Mouse (Mus musculus) liver, adult 10 weeks (tissue): ENCODE results near the gene Fam163a. TPM values are rescaled to one million over a fixed set of nuclear protein-coding genes. Genes with fewer than 3 reads are reported as not detected.

Source experiments
- polyA plus RNA-seq: library from polyadenylated mRNA; stranded (reverse); fragments of 350-450 nt; fragmentation: Illumina TruSeq; extraction: RNeasy Lipid Tissue Mini Kit (QIAGEN cat#74804); gene quantifications from one replicate; pipeline ENCODE4 v1.2.3, GENCODE M21; 2014; ENCODE audit warnings: low read depth, low replicate concordance

The Fam163a gene
- polyA plus RNA-seq = not detected

GRCm38 (mm10) chr1:156204656-156205131 is at the start of gene Fam163a:
TSS of gene Fam163a (minus strand) at chr1:156205026.

DNA sequence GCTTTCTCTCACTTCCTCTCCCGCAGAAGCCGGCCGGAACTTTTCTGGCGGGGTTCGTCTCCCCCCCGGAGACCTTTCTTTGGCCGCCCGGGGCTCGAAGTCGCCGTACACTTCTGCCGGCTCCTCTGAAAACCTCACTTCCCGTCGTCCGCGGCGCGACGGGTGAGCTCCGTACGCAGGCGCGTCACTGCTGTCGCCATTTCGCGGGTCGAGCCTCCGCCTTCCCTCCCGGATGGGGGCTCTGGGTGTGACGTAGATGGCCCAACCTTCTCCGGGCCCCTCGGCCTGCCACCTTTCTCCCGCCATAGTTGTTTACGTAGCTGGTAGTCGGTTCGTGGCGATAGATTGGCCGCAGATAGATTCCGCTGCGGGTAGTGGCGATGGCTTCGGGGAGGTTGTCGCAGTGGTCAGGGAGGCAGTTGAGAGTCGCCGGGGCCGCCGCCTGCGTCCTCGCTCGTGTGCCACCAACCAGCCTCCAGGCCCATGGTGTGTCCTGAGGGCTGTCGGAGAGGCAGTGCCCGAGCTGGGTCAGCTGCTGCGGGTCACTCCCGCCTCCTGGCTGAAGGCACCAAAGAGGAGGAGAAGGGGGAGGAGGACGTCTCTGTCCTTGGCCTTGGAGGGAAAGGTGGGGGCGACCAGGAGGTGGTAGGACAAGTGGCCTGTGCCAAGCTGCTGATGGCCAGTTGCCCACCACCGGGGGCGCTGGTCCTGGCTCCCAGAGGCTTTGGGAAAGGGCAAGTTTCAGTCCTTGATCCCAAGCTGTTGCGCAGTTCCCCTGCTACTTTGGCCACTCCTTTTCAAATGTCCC is 168.7 kb downstream of the Fam163a start, which contains the start of gene Tor1aip1:
TSS of gene Tor1aip1 (minus strand) at position 551 of the 808 bp plus-strand sequence.

DNA sequence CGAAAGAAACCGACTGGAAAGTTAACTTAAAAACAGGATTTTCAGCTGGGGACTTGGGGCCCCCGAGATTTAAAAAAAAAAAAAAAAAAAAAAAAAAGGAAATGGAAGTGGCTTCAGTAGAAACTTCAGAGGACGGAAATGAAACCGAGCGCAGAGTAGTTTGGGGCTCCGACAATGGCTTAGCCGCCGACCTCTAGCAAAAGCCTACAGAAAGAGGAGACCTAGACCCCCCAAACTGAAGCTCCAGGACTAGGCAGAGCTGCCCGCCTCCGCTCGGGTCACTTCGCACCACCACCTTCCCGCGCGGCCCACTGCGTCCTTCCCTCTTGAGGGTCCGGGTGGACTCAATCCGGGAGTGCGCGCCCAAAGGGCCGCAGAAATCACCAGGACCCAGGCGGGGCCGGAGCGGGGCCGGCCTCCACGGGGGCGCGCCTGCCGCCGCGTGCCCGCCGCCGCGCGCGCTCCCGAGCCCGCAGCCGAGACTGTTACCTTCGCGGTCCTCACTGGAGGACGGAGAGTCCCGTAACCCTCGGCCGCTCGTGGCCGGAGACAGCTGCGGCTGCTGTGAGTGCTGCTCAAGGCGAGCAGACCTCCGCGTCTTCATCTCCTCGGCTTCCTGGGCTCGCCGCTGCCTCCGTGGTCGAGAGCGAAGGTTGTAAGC is 169.4 kb downstream of the Fam163a start, which contains the start of gene Tor1aip2:
TSS of gene Tor1aip2 (plus strand) at position 135 of the 661 bp plus-strand sequence.

Other genes with a start within 250 kb of the Fam163a start
- 8.6 TPM for gene Cep350, start 231.8 kb downstream of the Fam163a start, polyA plus RNA-seq
- 178 TPM for gene Tor1aip2, start 169.6 kb downstream of the Fam163a start, polyA plus RNA-seq
- 48.5 TPM for gene Tor1aip1, start 168.5 kb downstream of the Fam163a start, polyA plus RNA-seq
- not detected for gene Tdrd5, start 98.6 kb upstream of the Fam163a start, polyA plus RNA-seq
- not detected for gene Nphs2, start 105.7 kb upstream of the Fam163a start, polyA plus RNA-seq
- gene Gm2000, start 161.0 kb upstream of the Fam163a start, polyA plus RNA-seq = 8.8 TPM
- not detected for gene Axdnd1, start 216.1 kb upstream of the Fam163a start, polyA plus RNA-seq